Mouse (Mus musculus) frontal cortex, postnatal 25 days (tissue): ENCODE data around the gene Ccr5.
"Not testable (repeated sequence)": the region's sequence is repeated elsewhere in the genome, so short reads cannot be mapped to it uniquely, and the experiment has no call there.

Source experiments
- DNase-seq, 2 experiments: peaks; one replicate each; pipeline ENCODE4 v3.0.0; 2022; ENCODE audit warnings: low spot score in 2 of 2

The Ccr5 gene

GRCm38 (mm10) chr9:124121387-124122184, at the start of gene Ccr5:
Gene Ccr5 (plus strand): TSS chr9:124121543.
- DNase-seq: no peak

GRCm38 (mm10) chr9:124079803-124080202, 41.5 kb upstream of the Ccr5 start:
- DNase-seq: no peak

- not testable (repeated sequence) for DNase-seq
These were observed 40.9 kb upstream of the Ccr5 start for GRCm38 (mm10) chr9:124080471-124080870.

- DNase-seq: no peak
These were observed 30.9 kb upstream of the Ccr5 start for GRCm38 (mm10) chr9:124090441-124090840.

- no peak for DNase-seq
These were observed 22.2 kb upstream of the Ccr5 start for GRCm38 (mm10) chr9:124099127-124099526.

GRCm38 (mm10) chr9:124100357-124100756, 21.0 kb upstream of the Ccr5 start:
- DNase-seq: no peak

GRCm38 (mm10) chr9:124101723-124102122, 19.6 kb upstream of the Ccr5 start, which contains the start of gene Ccr2:
Gene Ccr2 (plus strand): TSS chr9:124101950.
- no peak for DNase-seq

GRCm38 (mm10) chr9:124103199-124103598, 18.1 kb upstream of the Ccr5 start:
- DNase-seq: no peak

GRCm38 (mm10) chr9:124105196-124105595, 16.1 kb upstream of the Ccr5 start:
- no peak for DNase-seq

GRCm38 (mm10) chr9:124107232-124107631, 14.1 kb upstream of the Ccr5 start:
- no peak for DNase-seq

- no peak for DNase-seq
These were observed 12.8 kb upstream of the Ccr5 start for GRCm38 (mm10) chr9:124108356-124109127.

- no peak for DNase-seq
These were observed 9.3 kb upstream of the Ccr5 start for GRCm38 (mm10) chr9:124111997-124112396.

GRCm38 (mm10) chr9:124112591-124113239, 8.6 kb upstream of the Ccr5 start:
- no peak for DNase-seq

- no peak for DNase-seq
These were observed 7.6 kb upstream of the Ccr5 start for GRCm38 (mm10) chr9:124113777-124114176.

- DNase-seq: no peak
These were observed 2.9 kb upstream of the Ccr5 start for GRCm38 (mm10) chr9:124118489-124118888.

- no peak for DNase-seq
These were observed 4.2 kb downstream of the Ccr5 start for GRCm38 (mm10) chr9:124125576-124125975.

GRCm38 (mm10) chr9:124126373-124126772, 5.0 kb downstream of the Ccr5 start:
- no peak for DNase-seq

- DNase-seq: no peak
These were observed 6.1 kb downstream of the Ccr5 start for GRCm38 (mm10) chr9:124127412-124127811.

- peak in 1 of 2 experiments; percentile 17 for DNase-seq
These were observed 7.0 kb downstream of the Ccr5 start for GRCm38 (mm10) chr9:124128379-124128778.

- DNase-seq: not testable (repeated sequence)
These were observed 11.6 kb downstream of the Ccr5 start for GRCm38 (mm10) chr9:124132899-124133298.

- not testable (repeated sequence) for DNase-seq
These were observed 13.6 kb downstream of the Ccr5 start for GRCm38 (mm10) chr9:124134919-124135318.

- DNase-seq: no peak
These were observed 16.3 kb downstream of the Ccr5 start for GRCm38 (mm10) chr9:124137619-124138018.
